Mouse (Mus musculus) erythroblast, adult 5-6 weeks (primary cell): ENCODE results near the gene Vps13d. TPM values are rescaled to one million over a fixed set of nuclear protein-coding genes. Genes with fewer than 3 reads are reported as not detected.

ENCODE experiments used
- ATAC-seq: replicated peaks from 2 replicates; pipeline ENCODE4 v1.8.0; 2016; ENCODE audit warnings: moderate number of reproducible peaks, mild to moderate bottlenecking, moderate TSS enrichment, inconsistent platforms; ENCODE audit not compliant: poor library complexity, low FRiP score, severe bottlenecking
- total RNA-seq, 2 experiments: library from RNA; stranded (forward) in 1 of 2; stranded (reverse) in 1 of 2; fragments of 150-400 nt in 1 of 2; fragments of 200-764, 138-1000 nt in 1 of 2; gene quantifications; 2 replicates each; pipeline versions ENCODE4 v1.2.3 to v1.2.4; 2015 to 2017; ENCODE audit warnings: low replicate concordance in 2 of 2

Vps13d gene
- total RNA-seq (2015; ENCODE audit: low replicate concordance) (33.9 and 44.2 TPM in 2 replicates), total RNA-seq (2017; ENCODE audit: low replicate concordance) (38.5 and 46.0 TPM in 2 replicates)

GRCm38 (mm10) chr4:145194559-145195162 is at the start of gene Vps13d:
Gene Vps13d (minus strand): TSS chr4:145195005.
- peak; percentile 81 for ATAC-seq

DNA sequence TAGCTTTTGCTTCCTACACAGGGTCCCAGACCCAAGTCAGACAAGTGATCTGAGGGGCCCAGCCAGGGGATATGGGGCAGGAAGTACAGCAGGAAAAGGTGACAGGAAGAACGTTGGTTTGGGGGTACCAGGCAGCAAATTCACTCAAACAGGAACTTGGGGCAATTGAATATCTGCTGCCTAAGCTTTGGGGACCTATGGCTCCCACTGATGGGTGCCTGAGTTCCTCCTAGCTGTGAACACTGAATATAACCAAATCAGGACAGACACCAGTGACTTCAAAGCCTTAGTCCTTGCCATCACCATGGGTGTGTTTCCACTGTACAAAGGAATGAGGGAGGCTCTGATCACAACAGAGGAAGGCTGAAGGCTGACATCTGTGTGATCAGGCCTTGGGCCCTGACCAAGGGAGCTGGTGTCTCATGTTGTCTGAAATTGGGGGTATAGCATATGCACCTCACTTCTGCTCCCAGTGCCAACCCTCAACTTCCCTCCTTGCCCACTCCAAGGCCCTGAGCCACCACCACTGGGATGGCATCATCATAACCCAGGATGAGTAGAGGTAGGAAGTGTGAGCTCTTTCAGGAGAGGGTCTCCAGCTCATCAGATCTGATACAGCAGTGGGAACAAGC is 48.0 kb upstream of the Vps13d start:
- no peak for ATAC-seq

- no peak for ATAC-seq
Observed at GRCm38 (mm10) chr4:145240723-145241231, 46.0 kb upstream of the Vps13d start.

DNA sequence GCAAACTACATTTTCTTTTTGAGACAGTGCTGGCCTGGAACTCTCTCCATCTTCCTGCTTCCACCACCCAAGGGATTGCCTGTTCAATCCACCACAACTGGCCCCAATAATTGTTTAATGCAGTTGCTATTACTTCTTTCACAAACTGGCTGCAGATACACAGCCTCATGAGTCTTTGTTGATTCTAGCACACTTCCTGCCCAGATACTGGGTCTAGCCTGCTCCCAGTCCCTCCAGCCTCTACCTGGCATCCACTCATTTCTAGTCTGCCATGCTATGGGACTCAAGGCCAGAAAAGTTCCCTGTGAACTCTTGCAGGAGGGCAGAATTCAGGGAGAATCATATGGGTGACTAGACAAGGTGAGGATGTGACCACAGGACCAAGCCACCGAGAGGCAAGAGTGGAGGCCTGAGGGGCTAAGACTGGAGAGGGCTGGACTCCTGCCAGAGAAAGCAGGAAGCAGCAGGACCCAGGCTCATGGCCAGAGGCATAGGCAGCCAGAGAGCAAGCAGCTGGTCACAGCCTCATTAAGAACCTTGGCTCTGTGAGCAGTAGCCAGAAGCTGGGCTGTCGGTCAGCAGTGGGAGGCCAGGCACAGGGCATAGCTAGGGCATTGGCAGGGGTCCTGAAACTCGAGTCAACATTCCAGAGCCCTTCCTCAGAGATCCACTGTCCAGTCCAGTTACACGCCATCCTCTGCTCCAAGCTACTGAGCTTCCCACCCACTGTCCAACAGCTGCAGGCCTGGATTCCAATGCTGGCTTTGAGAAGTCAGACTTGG is 44.4 kb upstream of the Vps13d start:
- ATAC-seq = no peak

- ATAC-seq = no peak
Observed at GRCm38 (mm10) chr4:145236027-145236426, 41.2 kb upstream of the Vps13d start.

- ATAC-seq = no peak
Observed at GRCm38 (mm10) chr4:145233487-145234228, 38.9 kb upstream of the Vps13d start.

DNA sequence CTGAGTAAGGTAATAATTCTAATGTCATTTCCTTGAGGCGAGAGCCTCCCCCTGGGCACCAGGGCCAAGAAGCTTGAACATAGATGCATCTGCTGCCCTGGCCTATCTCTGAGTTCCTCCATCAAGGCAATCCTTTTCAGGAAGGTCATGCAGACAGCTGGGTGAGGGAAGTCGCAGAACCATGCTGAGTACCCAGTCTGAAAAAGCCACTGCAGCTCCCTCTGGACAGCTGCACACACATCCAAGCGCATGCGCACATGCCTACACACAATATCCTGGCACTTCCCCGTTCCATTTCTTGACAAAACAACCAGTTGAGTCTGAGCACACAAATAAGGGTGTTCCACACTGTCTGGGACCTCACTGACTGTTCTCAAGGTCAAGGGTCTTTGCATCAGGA is 36.9 kb upstream of the Vps13d start:
- no peak for ATAC-seq

- no peak for ATAC-seq
Observed at GRCm38 (mm10) chr4:145230647-145231046, 35.8 kb upstream of the Vps13d start.

DNA sequence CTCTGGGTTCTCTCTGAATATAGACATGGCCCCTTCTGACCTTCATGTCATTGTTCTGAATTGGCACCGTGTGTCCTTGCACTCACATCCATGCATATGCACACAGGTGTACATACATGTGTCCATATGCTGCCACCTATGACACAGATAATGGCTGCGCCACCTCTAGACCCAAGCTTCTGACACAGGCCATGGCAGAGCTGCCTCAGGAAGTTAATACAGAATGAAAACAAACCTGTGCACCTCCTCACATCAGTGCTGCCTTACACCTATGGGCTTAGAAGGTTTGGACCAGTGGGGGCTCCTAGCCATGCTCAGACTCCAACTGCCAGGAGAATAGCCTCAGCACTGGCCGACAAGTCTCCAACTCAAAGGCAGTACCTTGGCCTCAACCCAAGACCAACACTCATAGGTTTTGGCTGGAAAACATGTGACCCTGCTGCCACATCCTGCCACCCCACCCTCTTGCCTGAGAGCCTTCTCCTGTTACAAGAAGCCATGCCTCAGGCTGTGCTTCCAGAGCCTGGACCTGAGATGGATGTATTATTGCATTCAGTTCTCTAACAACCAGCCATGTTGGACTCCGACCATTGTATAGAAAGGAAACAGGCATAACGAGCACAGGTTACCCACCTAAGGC is 34.8 kb upstream of the Vps13d start:
- no peak for ATAC-seq

GRCm38 (mm10) chr4:145229051-145229450 is 34.2 kb upstream of the Vps13d start:
- ATAC-seq = no peak

GRCm38 (mm10) chr4:145224613-145225012 is 29.8 kb upstream of the Vps13d start:
- ATAC-seq = no peak

DNA sequence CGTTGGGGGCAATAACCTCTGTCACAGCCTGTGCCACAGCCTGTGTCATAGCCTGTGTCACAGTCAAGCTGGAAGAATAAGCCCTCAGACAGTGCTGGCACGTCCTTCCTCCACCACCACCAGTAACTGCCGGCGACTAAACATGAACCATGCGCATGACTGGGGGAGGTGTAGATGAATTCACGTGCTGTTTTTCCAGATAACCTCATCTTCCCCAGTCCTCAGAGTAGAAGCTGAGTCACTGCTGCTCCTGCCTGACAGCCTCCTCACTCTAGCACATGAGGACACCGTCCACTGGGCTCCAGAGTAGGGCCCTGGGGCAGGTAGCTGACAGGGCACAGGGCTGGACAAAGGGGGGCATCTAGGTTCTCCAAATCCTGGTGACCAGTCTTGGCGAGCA is 27.3 kb upstream of the Vps13d start:
- peak; percentile 93 for ATAC-seq

- no peak for ATAC-seq
Observed at GRCm38 (mm10) chr4:145221379-145221778, 26.6 kb upstream of the Vps13d start.

DNA sequence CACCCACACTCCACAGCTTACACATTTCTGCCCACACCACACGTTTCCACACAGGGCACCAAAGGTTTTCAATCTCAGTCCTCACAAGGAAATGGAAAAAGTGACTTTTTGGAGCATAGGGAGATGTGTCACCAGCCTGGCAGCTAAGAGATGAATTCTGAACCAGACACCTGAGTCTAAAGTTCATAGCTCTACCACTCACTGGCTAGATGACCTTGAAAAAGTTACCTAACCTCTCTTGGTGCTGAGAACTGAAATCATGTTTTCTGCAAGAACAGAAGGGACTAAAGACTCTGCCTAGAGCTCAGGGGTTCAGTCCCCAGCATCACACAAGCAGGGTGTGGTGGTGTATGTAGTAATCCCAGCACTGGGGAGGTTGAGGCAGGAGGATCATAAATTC is 25.2 kb upstream of the Vps13d start:
- ATAC-seq = no peak

DNA sequence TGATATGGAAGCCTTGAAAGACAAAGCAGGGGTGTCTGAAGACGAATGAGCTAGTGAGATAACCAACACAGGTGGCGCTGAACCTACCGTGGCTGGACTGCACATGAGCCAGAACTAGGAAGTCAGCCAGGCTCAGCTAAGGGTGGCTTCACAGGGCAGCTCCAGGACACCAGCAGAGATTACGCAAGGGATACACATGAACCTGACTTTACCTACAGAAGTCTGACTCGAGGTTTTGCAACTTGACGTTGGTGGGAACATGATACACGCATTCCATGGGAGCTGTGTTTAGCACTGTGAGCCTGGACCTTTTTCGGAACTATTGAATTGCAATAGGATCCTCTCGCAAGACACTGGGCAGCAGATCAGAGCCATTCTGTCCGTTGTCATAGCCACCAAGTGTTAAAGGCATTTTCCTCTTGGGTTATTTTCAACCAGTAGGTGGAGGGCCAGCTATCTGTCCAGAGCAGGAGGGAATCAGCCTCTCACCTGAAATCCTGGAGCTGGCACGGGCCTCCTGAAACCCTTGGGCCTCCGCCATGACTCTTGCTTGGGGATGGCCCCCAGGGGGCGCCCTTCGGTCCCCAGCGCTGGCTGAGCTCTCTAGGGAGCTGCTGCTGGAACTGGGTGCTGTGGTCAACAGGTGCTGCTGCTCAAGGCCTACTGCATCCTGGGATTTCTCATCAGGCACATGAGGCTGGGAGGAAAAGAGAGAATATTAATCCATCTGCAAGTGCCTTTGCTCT is 24.6 kb upstream of the Vps13d start:
- ATAC-seq = 0 out of 2 replicates have a peak, but pooled peaks have one; percentile 43

GRCm38 (mm10) chr4:145217837-145218236 is 23.0 kb upstream of the Vps13d start:
- ATAC-seq = no peak

DNA sequence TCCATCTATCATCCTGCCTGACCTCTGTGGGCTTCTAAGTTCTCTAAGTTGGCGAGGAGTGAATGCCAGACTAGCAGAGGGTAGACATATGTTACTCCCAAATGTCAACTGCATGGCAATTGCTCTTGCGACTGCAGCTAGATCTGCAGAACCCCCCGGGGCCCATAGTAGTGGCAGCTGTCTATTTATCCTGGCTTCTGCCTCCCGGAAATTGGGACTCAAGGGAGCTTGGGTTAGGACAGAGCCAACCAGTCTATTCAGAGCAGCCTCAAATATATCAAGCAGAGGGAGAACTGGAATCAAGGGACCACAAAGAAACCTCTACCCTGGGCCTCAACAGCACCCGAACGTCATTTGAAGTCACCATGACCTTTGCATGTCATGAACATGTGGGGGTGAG is 22.2 kb upstream of the Vps13d start:
- ATAC-seq = no peak

DNA sequence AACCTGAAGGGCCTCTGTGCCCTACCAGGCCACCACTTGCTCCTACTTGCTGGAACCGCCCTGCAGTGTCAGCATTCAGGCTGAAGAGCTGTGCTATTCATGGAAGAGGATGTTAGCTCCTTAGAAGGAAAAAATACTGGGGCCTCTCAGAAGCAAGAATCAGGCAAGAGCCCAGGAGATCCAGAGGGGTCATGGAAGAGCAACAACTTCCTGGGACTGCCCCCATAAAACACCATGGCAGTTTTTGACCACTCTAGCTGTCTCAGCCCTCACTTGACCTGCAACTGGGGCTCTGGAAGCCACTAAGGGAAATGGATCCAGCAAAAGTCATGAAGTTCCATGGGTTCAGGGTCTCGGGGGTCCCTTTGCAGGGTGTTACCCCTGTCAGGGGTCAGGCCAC is 20.6 kb upstream of the Vps13d start:
- ATAC-seq = no peak

GRCm38 (mm10) chr4:145214786-145215174 is 20.0 kb upstream of the Vps13d start:
- ATAC-seq = peak; percentile 27
